Mouse (Mus musculus): ENCODE measurements around the gene Capg. TPM values are rescaled to one million over a fixed set of nuclear protein-coding genes. Genes with fewer than 3 reads are reported as not detected.

The Capg gene
- total RNA-seq, 2 experiments from 2014 or later: 15.5 to 28.6 TPM

- no peak for ATAC-seq (replicated peaks; ENCODE audit: low FRiP score, poor library complexity, severe bottlenecking)
Measured at GRCm38 (mm10) chr6:72565506-72565905, 21.3 kb downstream of the Capg start.

- peak; percentile 77; the same call in 1 of the 2 replicates for ATAC-seq (replicated peaks; ENCODE audit: low FRiP score, poor library complexity, severe bottlenecking)
Measured at GRCm38 (mm10) chr6:72566044-72566443, 21.9 kb downstream of the Capg start.

GRCm38 (mm10) chr6:72567508-72567907 is 23.3 kb downstream of the Capg start:
- ATAC-seq (replicated peaks; ENCODE audit: low FRiP score, poor library complexity, severe bottlenecking): no peak

GRCm38 (mm10) chr6:72568736-72569135 is 24.5 kb downstream of the Capg start:
- ATAC-seq (replicated peaks; ENCODE audit: low FRiP score, poor library complexity, severe bottlenecking): no peak

GRCm38 (mm10) chr6:72570644-72571397 is 26.6 kb downstream of the Capg start:
- ATAC-seq (replicated peaks; ENCODE audit: low FRiP score, poor library complexity, severe bottlenecking): no peak

- ATAC-seq (replicated peaks; ENCODE audit: low FRiP score, poor library complexity, severe bottlenecking): no peak
Measured at GRCm38 (mm10) chr6:72571826-72572225, 27.6 kb downstream of the Capg start.

GRCm38 (mm10) chr6:72576041-72576440 is 31.9 kb downstream of the Capg start:
- ATAC-seq (replicated peaks; ENCODE audit: low FRiP score, poor library complexity, severe bottlenecking): no peak

- ATAC-seq (replicated peaks; ENCODE audit: low FRiP score, poor library complexity, severe bottlenecking): no peak
Measured at GRCm38 (mm10) chr6:72581625-72582382, 37.6 kb downstream of the Capg start.

- ATAC-seq (replicated peaks; ENCODE audit: low FRiP score, poor library complexity, severe bottlenecking): no peak
Measured at GRCm38 (mm10) chr6:72583211-72583839, 39.1 kb downstream of the Capg start.

GRCm38 (mm10) chr6:72584154-72584553 is 40.0 kb downstream of the Capg start:
- no peak for ATAC-seq (replicated peaks; ENCODE audit: low FRiP score, poor library complexity, severe bottlenecking)

- no peak for ATAC-seq (replicated peaks; ENCODE audit: low FRiP score, poor library complexity, severe bottlenecking)
Measured at GRCm38 (mm10) chr6:72586701-72587100, 42.5 kb downstream of the Capg start.

- no peak for ATAC-seq (replicated peaks; ENCODE audit: low FRiP score, poor library complexity, severe bottlenecking)
Measured at GRCm38 (mm10) chr6:72588307-72588706, 44.1 kb downstream of the Capg start.

GRCm38 (mm10) chr6:72590111-72590510 is 45.9 kb downstream of the Capg start:
- ATAC-seq (replicated peaks; ENCODE audit: low FRiP score, poor library complexity, severe bottlenecking): no peak

GRCm38 (mm10) chr6:72593011-72593803 is 49.0 kb downstream of the Capg start:
- no peak for ATAC-seq (replicated peaks; ENCODE audit: low FRiP score, poor library complexity, severe bottlenecking)

GRCm38 (mm10) chr6:72593914-72594313 is 49.7 kb downstream of the Capg start:
- no peak for ATAC-seq (replicated peaks; ENCODE audit: low FRiP score, poor library complexity, severe bottlenecking)

GRCm38 (mm10) chr6:72597083-72597874 is 53.1 kb downstream of the Capg start:
- ATAC-seq (replicated peaks; ENCODE audit: low FRiP score, poor library complexity, severe bottlenecking): 0 out of 2 replicates have a peak, but pooled peaks have one; percentile 2

- ATAC-seq (replicated peaks; ENCODE audit: low FRiP score, poor library complexity, severe bottlenecking): peak; percentile 81
Measured at GRCm38 (mm10) chr6:72597956-72598753, 54.0 kb downstream of the Capg start, which contains the start of the genes Elmod3 and Retsat. Gene Elmod3 (minus strand): TSS chr6:72598413. Gene Retsat (plus strand): TSS chr6:72598475.

Measured in erythroid progenitor cell, adult 5-6 weeks (primary cell).